Mouse (Mus musculus) liver, postnatal 0 days (tissue): ENCODE data around the gene Ndufs2. TPM values are rescaled to one million over a fixed set of nuclear protein-coding genes. Genes with fewer than 3 reads are reported as not detected.

Experiments used
- ATAC-seq: fragments of 200-750 bp; cut with Nextera tagmentation; 2 replicates; pipeline ENCODE4 v1.8.0; 2017; ENCODE audit warnings: mild to moderate bottlenecking, moderate library complexity
- DNase-seq: peaks from one replicate; pipeline ENCODE4 v3.0.0-alpha.2; 2016
- H3K27ac ChIP-seq: fragments of 300-500 bp; sonication (generic); 2 replicates; pipeline ENCODE4 v1.5.1; 2014; ENCODE audit warnings: antibody characterized with exemption, moderate library complexity, mild to moderate bottlenecking, low read depth
- H3K27me3 ChIP-seq: fragments of 300-500 bp; sonication (generic); 2 replicates; pipeline ENCODE4 v1.6.1; 2014; ENCODE audit warnings: low read length, control low read depth, mixed read lengths; ENCODE audit not compliant: insufficient read depth
- H3K36me3 ChIP-seq: fragments of 300-500 bp; sonication (generic); replicated peaks from 2 replicates; pipeline ENCODE4 v1.6.1; 2014; ENCODE audit warnings: mild to moderate bottlenecking, control low read depth, low read length, moderate library complexity, mixed read lengths; ENCODE audit not compliant: insufficient read depth
- H3K4me1 ChIP-seq: fragments of 300-500 bp; sonication (generic); 2 replicates; pipeline ENCODE4 v1.6.1; 2014; ENCODE audit warnings: antibody characterized with exemption, mild to moderate bottlenecking, control low read depth; ENCODE audit not compliant: insufficient read depth
- H3K4me2 ChIP-seq: fragments of 300-500 bp; sonication (generic); 2 replicates; pipeline ENCODE4 v1.6.1; 2014; ENCODE audit warnings: low read depth, mild to moderate bottlenecking, low read length, moderate library complexity, mixed read lengths
- H3K4me3 ChIP-seq: fragments of 300-500 bp; sonication (generic); 2 replicates; pipeline ENCODE4 v1.5.1; 2014; ENCODE audit warnings: low read depth, low read length
- H3K9ac ChIP-seq: fragments of 300-500 bp; sonication (generic); replicated peaks from 2 replicates; pipeline ENCODE4 v1.6.1; 2014; ENCODE audit warnings: mild to moderate bottlenecking, moderate library complexity
- H3K9me3 ChIP-seq: fragments of 300-500 bp; sonication (generic); 2 replicates; pipeline ENCODE4 v1.6.1; 2016; ENCODE audit warnings: mild to moderate bottlenecking, control low read depth, low read length, mixed read lengths
- CTCF ChIP-seq: sonication (generic); IDR thresholded peaks from 2 replicates; pipeline ENCODE4 v1.5.1; 2016; ENCODE audit warnings: antibody characterized with exemption, low read depth
- EP300 ChIP-seq: IDR thresholded peaks from 2 replicates; pipeline ENCODE4 v1.6.1; 2016; ENCODE audit warnings: antibody characterized with exemption, low read depth, mild to moderate bottlenecking
- whole genome bisulfite sequencing: fragments of 180-500 bp; shearing (Covaris S2); extraction: QIAGEN DNeasy Blood & Tissue Kit; methylation state at CpG from one replicate; pipeline ENCODE4 v1.1.7; 2014; ENCODE audit not compliant: insufficient replicate concordance; 5-methylcytosine and 5-hydroxymethylcytosine counted together
- polyA plus RNA-seq: library from polyadenylated mRNA; unstranded; fragments of >200 nt; fragmentation: Nextera tagmentation; extraction: Ambion mirVana; gene quantifications from 2 replicates; pipeline ENCODE4 v1.2.1, GENCODE M21; 2015

Ndufs2 gene
- 158 and 170 TPM in 2 replicates for polyA plus RNA-seq

- no peaks in the 10 kb centered on the region for H3K9me3 ChIP-seq
- peak within 1 kb of the TSS; percentile 35 for H3K4me3 ChIP-seq
- H3K9ac ChIP-seq: peak within 1 kb of the TSS; percentile 16; the same call in 1 of the 2 replicates
- no peak for TF ChIP-seq CTCF
- H3K27ac ChIP-seq: 0 out of 2 replicates have a peak within 1 kb of the TSS, but pooled peaks have one; percentile 11
- peaks cover 15% of the 10 kb centered on the region for H3K4me1 ChIP-seq
- peaks cover 16% of the 10 kb centered on the region; the same call in 1 of the 2 replicates for H3K27me3 ChIP-seq
- DNase-seq (no peak), ATAC-seq (no peak)
- H3K36me3 ChIP-seq: no peaks in the 10 kb centered on the region
- WGBS: 37% methylated on average over 26 of the region's 26 CpGs
- peak within 1 kb of the TSS; percentile 49 for H3K4me2 ChIP-seq
Measured at GRCm38 (mm10) chr1:171250680-171251593, at the start of gene Ndufs2. Ndufs2 (minus strand) TSS chr1:171251388.

DNA sequence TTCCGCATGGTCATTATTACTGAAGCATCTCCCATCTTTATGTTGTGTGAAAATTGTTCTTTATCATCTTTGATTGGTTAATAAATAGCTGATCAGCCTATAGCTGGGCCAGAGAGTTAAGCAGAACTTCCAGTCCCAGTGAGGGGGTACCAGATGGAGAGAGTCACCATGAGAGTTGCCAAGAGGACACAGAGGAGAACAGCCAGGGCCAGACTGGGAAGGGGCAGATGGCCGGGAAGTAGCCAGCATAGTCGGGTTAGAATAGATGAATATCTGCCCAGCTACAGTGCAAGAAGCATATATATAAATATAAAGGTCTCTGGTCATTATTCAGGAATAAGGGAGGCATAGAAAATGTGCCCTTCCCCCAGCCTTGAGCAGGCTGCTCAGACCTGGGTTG lies 47.0 kb upstream of the Ndufs2 start:
- Histone ChIP-seq H3K4me3 (no peak overlapping the region), H3K4me2 (no peak overlapping the region), H3K4me1 (peaks cover 7% of the 10 kb centered on the region), H3K27ac (no peak overlapping the region), H3K9me3 (peaks cover 2% of the 10 kb centered on the region; the same call in 1 of the 2 replicates), H3K36me3 (no peaks in the 10 kb centered on the region), H3K27me3 (peaks cover 8% of the 10 kb centered on the region), H3K9ac (no peak overlapping the region)
- DNase-seq (no peak), ATAC-seq (no peak)
- 70% methylated on average over 3 of the region's 3 CpGs for WGBS
- TF ChIP-seq EP300 (no peak), CTCF (no peak)

- peak overlapping the region; percentile 67 for H3K4me3 ChIP-seq
- no peaks in the 10 kb centered on the region for H3K36me3 ChIP-seq
- no peak for DNase-seq
- H3K27ac ChIP-seq: peak overlapping the region; percentile 94
- peak overlapping the region; percentile 77 for H3K9ac ChIP-seq
- 9% methylated on average over 3 of the region's 3 CpGs for WGBS
- peaks cover 2% of the 10 kb centered on the region; the same call in 1 of the 2 replicates for H3K9me3 ChIP-seq
- 0 out of 2 replicates have a peak, but pooled peaks have one; percentile 20 for ATAC-seq
- H3K27me3 ChIP-seq: peaks cover 8% of the 10 kb centered on the region
- H3K4me1 ChIP-seq: peaks cover 19% of the 10 kb centered on the region
- TF ChIP-seq EP300 (no peak), CTCF (no peak)
- H3K4me2 ChIP-seq: peak overlapping the region; percentile 73
Measured at GRCm38 (mm10) chr1:171295063-171295402, 43.8 kb upstream of the Ndufs2 start.

GRCm38 (mm10) chr1:171294298-171295062 lies 43.3 kb upstream of the Ndufs2 start, which contains the start of gene Ufc1:
Ufc1 (minus strand) TSS chr1:171295024.
- H3K4me1 ChIP-seq: peaks cover 19% of the 10 kb centered on the region
- H3K9me3 ChIP-seq: peaks cover 2% of the 10 kb centered on the region; the same call in 1 of the 2 replicates
- H3K9ac ChIP-seq: peak within 1 kb of the TSS; percentile 77
- peak within 1 kb of the TSS; percentile 73 for H3K4me2 ChIP-seq
- peak; percentile 87 for ATAC-seq
- peak within 1 kb of the TSS; percentile 67 for H3K4me3 ChIP-seq
- H3K27ac ChIP-seq: peak within 1 kb of the TSS; percentile 94
- TF ChIP-seq EP300 (no peak; the same call in 1 of the 2 replicates), CTCF (peak; percentile 62)
- peaks cover 3% of the 10 kb centered on the region; the same call in 1 of the 2 replicates for H3K36me3 ChIP-seq
- peak; percentile 84 for DNase-seq
- under 1% methylated on average over 42 of the region's 42 CpGs for WGBS
- peaks cover 8% of the 10 kb centered on the region for H3K27me3 ChIP-seq

- WGBS: 40% methylated on average over 5 of the region's 5 CpGs
- no peak for ATAC-seq
- H3K4me3 ChIP-seq: peak overlapping the region; percentile 67
- peak overlapping the region; percentile 94 for H3K27ac ChIP-seq
- peaks cover 8% of the 10 kb centered on the region for H3K27me3 ChIP-seq
- H3K9ac ChIP-seq: peak overlapping the region; percentile 77
- H3K36me3 ChIP-seq: peaks cover 9% of the 10 kb centered on the region; the same call in 1 of the 2 replicates
- no peak for DNase-seq
- peak overlapping the region; percentile 73 for H3K4me2 ChIP-seq
- H3K4me1 ChIP-seq: peaks cover 19% of the 10 kb centered on the region
- peaks cover 2% of the 10 kb centered on the region; the same call in 1 of the 2 replicates for H3K9me3 ChIP-seq
- TF ChIP-seq CTCF: no peak
- TF ChIP-seq EP300: no peak
Measured at GRCm38 (mm10) chr1:171293906-171294297, 42.7 kb upstream of the Ndufs2 start.
